Comparison of ENCODE assay signal across 23 mouse cellular contexts in genomic region chr4:137577486-137577885, GRCm38 (mm10). TPM values are rescaled to one million over a fixed set of nuclear protein-coding genes. Genes with fewer than 3 reads are reported as not detected.
"Had no signal": no experiment of that assay in that cellular context is flagged by ENCODE, and none has a peak within 500 bp of the region (broad histone marks: within the 10 kb centered on the region; RNA-seq: fewer than 3 reads in every experiment).

No protein-coding gene starts in this region.

- H3K9me3 ChIP-seq: kidney, embryonic 15.5 days; limb, embryonic 12.5 days; limb, embryonic 15.5 days; lung, embryonic 15.5 days; midbrain, embryonic 12.5 days; neural tube, embryonic 13.5 days; stomach, embryonic 15.5 days had no signal

- H3K27ac ChIP-seq: kidney, embryonic 15.5 days; limb, embryonic 12.5 days; limb, embryonic 15.5 days; liver, embryonic 14.5 days; lung, embryonic 15.5 days; midbrain, embryonic 12.5 days; neural tube, embryonic 13.5 days; stomach, embryonic 15.5 days had no signal

- H3K36me3 ChIP-seq: kidney, embryonic 15.5 days; limb, embryonic 12.5 days; lung, embryonic 15.5 days; midbrain, embryonic 12.5 days; neural tube, embryonic 13.5 days; stomach, embryonic 15.5 days had no signal

- H3K4me3 ChIP-seq: myocyte had no signal

- H3K4me1 ChIP-seq: limb, embryonic 12.5 days had no signal

- H3K9ac ChIP-seq: limb, embryonic 15.5 days; liver, embryonic 14.5 days; liver, postnatal 0 days; lung, embryonic 15.5 days; stomach, embryonic 15.5 days had no signal

RNA-seq across cellular contexts. Expression of gene Ldlrad2, which starts 3.1 kb away (rescaled TPM):
- total RNA-seq: layer of hippocampus, adult 8-10 months; layer of hippocampus, postnatal 10 days; layer of hippocampus, postnatal 36 days; left cerebral cortex, adult 8-10 months; left cerebral cortex, postnatal 14 days; left cerebral cortex, postnatal 4 days; megakaryocyte progenitor cell, adult 5-6 weeks; megakaryocyte-erythroid progenitor cell, adult 5-6 weeks; monocyte, adult 5-6 weeks; neutrophil, adult 5-6 weeks had no signal
- polyA plus RNA-seq: kidney, embryonic 15.5 days; limb, embryonic 12.5 days; liver, embryonic 11.5 days; liver, embryonic 14.5 days; liver, postnatal 0 days; midbrain, embryonic 12.5 days; midbrain, embryonic 16.5 days; myocyte; neural tube, embryonic 13.5 days; stomach, embryonic 15.5 days; thymus, postnatal 0 days had no signal
